8 mouse cellular contexts compared by ENCODE assay signal in genomic region chr17:43016371-43017331, GRCm38 (mm10). TPM values are rescaled to one million over a fixed set of nuclear protein-coding genes. Genes with fewer than 3 reads are reported as not detected.
DNase-seq lines count a peak whose midpoint lies in the region; ATAC-seq lines count a peak whose summit lies in the region.

Tnfrsf21 (plus strand) TSS chr17:43016555.

- peak within 1 kb of the TSS; percentile 90 for H3K4me3 ChIP-seq in hindbrain, embryonic 13.5 days

- under 1% methylated on average over 75 of the region's 80 CpGs for WGBS in hindbrain, embryonic 13.5 days

- H3K27ac ChIP-seq in hindbrain, embryonic 13.5 days, result peak within 1 kb of the TSS; percentile 98

- H3K9ac ChIP-seq in hindbrain, embryonic 13.5 days, result peak within 1 kb of the TSS; percentile 100

- H3K4me2 ChIP-seq in hindbrain, embryonic 13.5 days, result peak within 1 kb of the TSS; percentile 63

- H3K27me3 ChIP-seq in hindbrain, embryonic 13.5 days, result no peaks in the 10 kb centered on the region

- peaks cover 29% of the 10 kb centered on the region for H3K4me1 ChIP-seq in hindbrain, embryonic 13.5 days (replicated peaks)

- peaks cover 10% of the 10 kb centered on the region; the same call in 1 of the 2 replicates for H3K36me3 ChIP-seq in hindbrain, embryonic 13.5 days

- no peaks in the 10 kb centered on the region for H3K9me3 ChIP-seq in hindbrain, embryonic 13.5 days

- ATAC-seq in hindbrain, embryonic 13.5 days (ENCODE audit: low FRiP score), result peak; percentile 95

- peak; percentile 81 for DNase-seq in WW6 (ENCODE audit: low read depth, low spot score)
- DNase-seq in cerebellum, postnatal 36 days, result peak; percentile 89 to 90
- peak; percentile 92 to 94 for DNase-seq in frontal cortex, postnatal 25 days (ENCODE audit: low spot score in 2 of 2)
- DNase-seq in layer of hippocampus, postnatal 25 days (ENCODE audit: extremely low spot score in 1 of 2, low spot score in 1 of 2), result peak; percentile 87 to 90
- DNase-seq in lung, postnatal 14 days, result peak; percentile 89
- DNase-seq in ovary, postnatal 36 days (ENCODE audit: low spot score), result peak; percentile 84
- DNase-seq in thymus, postnatal 14 days, result peak; percentile 86

RNA-seq across cellular contexts. Expression of gene Tnfrsf21, which starts in this region (rescaled TPM):
- 62.6 and 62.8 TPM in 2 replicates for polyA plus RNA-seq in hindbrain, embryonic 13.5 days (2015; fragmentation: Nextera tagmentation; extraction: Ambion mirVana)
- total RNA-seq in layer of hippocampus, postnatal 25 days (2021), result 100 to 1,000 TPM; 115 to 120 TPM

Comparison
In these comparisons a context has a peak if more than half of its experiments do, and no peak if none do; other contexts are left out.
1. Peak in every context shown above with its lines: DNase-seq, ATAC-seq, H3K4me3 ChIP-seq and H3K27ac ChIP-seq.